Mouse (Mus musculus) bone marrow, adult 2 months (tissue): ENCODE results near the gene Ddx4.

Experiments used
- CTCF ChIP-seq: fragments of 200-500 bp; IDR thresholded peaks from 2 replicates; pipeline ENCODE4 v1.5.1; 2011; ENCODE audit warnings: low read length, control low read depth; ENCODE audit not compliant: control insufficient read depth, insufficient read depth
- POLR2A ChIP-seq: fragments of 200-500 bp; IDR thresholded peaks from 2 replicates; pipeline ENCODE4 v1.6.1; 2011; ENCODE audit warnings: low read depth, mild to moderate bottlenecking, control low read depth, low read length, borderline replicate concordance; ENCODE audit not compliant: control insufficient read depth

DNA sequence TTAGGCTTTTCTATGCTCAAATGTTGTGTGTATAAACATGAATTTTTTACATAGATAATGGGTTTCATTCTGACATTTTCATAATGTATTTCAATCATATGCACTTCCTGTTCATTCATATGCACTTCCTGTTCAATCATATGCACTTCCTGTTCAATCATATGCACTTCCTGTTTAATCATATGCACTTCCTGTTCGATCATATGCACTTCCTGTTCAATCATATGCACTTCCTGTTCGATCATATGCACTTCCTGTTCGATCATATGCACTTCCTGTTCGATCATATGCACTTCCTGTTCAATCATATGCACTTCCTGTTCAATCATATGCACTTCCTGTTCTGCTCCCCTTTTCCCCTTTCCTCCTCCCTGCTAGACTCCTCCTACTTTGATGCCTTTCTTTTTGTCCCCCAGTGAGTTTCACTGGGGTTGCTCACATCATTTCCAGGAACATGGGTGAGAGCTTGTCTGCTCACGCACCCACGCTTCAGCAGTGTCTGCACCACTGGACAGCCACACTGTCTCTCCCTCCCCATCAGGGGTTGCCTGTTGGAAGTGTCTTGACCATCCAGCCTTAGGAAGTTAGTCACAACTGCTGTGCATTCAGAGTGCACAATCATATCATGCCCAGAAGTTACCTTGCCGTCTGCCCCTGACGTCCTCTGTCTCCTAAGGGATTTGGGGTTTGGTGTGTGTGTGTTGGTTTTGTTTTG lies 43.4 kb upstream of the Ddx4 start:
- no peak for TF ChIP-seq POLR2A
- TF ChIP-seq CTCF: no peak
